Comparison of ENCODE assay signal across 21 mouse cellular contexts in genomic region chr1:62216568-62216967, GRCm38 (mm10).
A peak's percentile ranks its signal among the peaks of the same experiment; 100 is the strongest.
DNase-seq lines count a peak whose midpoint lies in the region; ATAC-seq and TF ChIP-seq lines count a peak whose summit lies in the region.
"Had no signal": no experiment of that assay in that cellular context is flagged by ENCODE, and none has a peak within 500 bp of the region (broad histone marks: within the 10 kb centered on the region; RNA-seq: fewer than 3 reads in every experiment).

No protein-coding gene starts in this region.

- H3K27ac ChIP-seq in forebrain, embryonic 15.5 days (replicated peaks), result peak overlapping the region; percentile 71
- H3K27ac ChIP-seq in forebrain, embryonic 11.5 days (ENCODE audit: low read depth, low read length), result no peak overlapping the region
- peak overlapping the region; percentile 62 for H3K27ac ChIP-seq in forebrain, embryonic 16.5 days (ENCODE audit: low read length)
- no peak overlapping the region for H3K27ac ChIP-seq in thymus, adult 2 months (ENCODE audit: control insufficient read depth, insufficient read depth, low read length)
- H3K27ac ChIP-seq: hindbrain, embryonic 12.5 days; kidney, embryonic 15.5 days; limb, embryonic 10.5 days; liver, embryonic 15.5 days; lung, embryonic 15.5 days had no signal

- no peak for TF ChIP-seq CTCF in thymus, adult 2 months (IDR thresholded peaks at IDR 0.05; ENCODE audit: borderline replicate concordance, control insufficient read depth, extremely low read depth, insufficient read depth, low read length, poor library complexity)

- peak; percentile 70 for ATAC-seq in forebrain, embryonic 15.5 days (replicated peaks)
- no peak for ATAC-seq in forebrain, embryonic 11.5 days (replicated peaks; ENCODE audit: low FRiP score)
- peak; percentile 65 for ATAC-seq in forebrain, embryonic 16.5 days
- ATAC-seq: intestine, postnatal 0 days had no signal

- H3K36me3 ChIP-seq in forebrain, embryonic 15.5 days, result no peaks in the 10 kb centered on the region
- no peaks in the 10 kb centered on the region for H3K36me3 ChIP-seq in forebrain, embryonic 11.5 days (ENCODE audit: control insufficient read depth, insufficient read depth, low read length)
- H3K36me3 ChIP-seq in forebrain, embryonic 16.5 days (ENCODE audit: control insufficient read depth, insufficient read depth), result no peaks in the 10 kb centered on the region
- H3K36me3 ChIP-seq in thymus, adult 2 months (ENCODE audit: control insufficient read depth, insufficient read depth, low read length), result no peaks in the 10 kb centered on the region
- H3K36me3 ChIP-seq: hindbrain, embryonic 12.5 days; kidney, embryonic 15.5 days; limb, embryonic 10.5 days; liver, embryonic 15.5 days; lung, embryonic 15.5 days; neural tube, embryonic 13.5 days had no signal

- H3K4me1 ChIP-seq in forebrain, embryonic 15.5 days, result peaks cover 32% of the 10 kb centered on the region
- H3K4me1 ChIP-seq in forebrain, embryonic 11.5 days (replicated peaks; ENCODE audit: control insufficient read depth, insufficient read depth, low read length), result no peaks in the 10 kb centered on the region
- peaks cover 29% of the 10 kb centered on the region for H3K4me1 ChIP-seq in forebrain, embryonic 16.5 days (replicated peaks; ENCODE audit: control insufficient read depth, insufficient read depth, low read length)
- no peaks in the 10 kb centered on the region for H3K4me1 ChIP-seq in thymus, adult 2 months (replicated peaks; ENCODE audit: control insufficient read depth, insufficient read depth, low read length)
- H3K4me1 ChIP-seq: kidney, embryonic 15.5 days; liver, embryonic 15.5 days; lung, embryonic 15.5 days had no signal

- H3K27me3 ChIP-seq in forebrain, embryonic 15.5 days, result no peaks in the 10 kb centered on the region
- H3K27me3 ChIP-seq in forebrain, embryonic 11.5 days (ENCODE audit: control insufficient read depth, insufficient read depth, low read length), result no peaks in the 10 kb centered on the region
- H3K27me3 ChIP-seq in forebrain, embryonic 16.5 days (replicated peaks; ENCODE audit: control insufficient read depth, insufficient read depth, low read length), result no peaks in the 10 kb centered on the region
- H3K27me3 ChIP-seq in thymus, adult 2 months (ENCODE audit: control insufficient read depth, insufficient read depth, low read length), result no peaks in the 10 kb centered on the region
- H3K27me3 ChIP-seq: hindbrain, embryonic 12.5 days; kidney, embryonic 15.5 days; liver, embryonic 15.5 days; lung, embryonic 15.5 days; neural tube, embryonic 13.5 days had no signal

- intact Hi-C loops in left cerebral cortex, postnatal 10 days (cut with DNase I), result no loop called here

- H3K9me3 ChIP-seq in forebrain, embryonic 15.5 days, result no peaks in the 10 kb centered on the region
- H3K9me3 ChIP-seq in forebrain, embryonic 11.5 days (ENCODE audit: control insufficient read depth, low read length), result no peaks in the 10 kb centered on the region
- no peaks in the 10 kb centered on the region for H3K9me3 ChIP-seq in forebrain, embryonic 16.5 days (ENCODE audit: control insufficient read depth, low read length)
- H3K9me3 ChIP-seq: hindbrain, embryonic 12.5 days; kidney, embryonic 15.5 days; limb, embryonic 10.5 days; liver, embryonic 15.5 days; lung, embryonic 15.5 days; neural tube, embryonic 13.5 days had no signal

- 53% methylated on average over 4 of the region's 4 CpGs for WGBS in forebrain, embryonic 15.5 days
- 81% methylated on average over 4 of the region's 4 CpGs for WGBS in forebrain, embryonic 11.5 days
- WGBS in forebrain, embryonic 16.5 days, result 45% methylated on average over 4 of the region's 4 CpGs
- 93% methylated on average over 4 of the region's 4 CpGs for WGBS in thymus, adult 2 months

- no peak for DNase-seq in forebrain, embryonic 11.5 days (ENCODE audit: low spot score)
- peak; percentile 2 to 19 for DNase-seq in left cerebral cortex, adult 9 months (ENCODE audit: low spot score in 2 of 2)
- DNase-seq in left cerebral cortex, postnatal 10 days (ENCODE audit: extremely low spot score in 1 of 2, low spot score in 2 of 2), result no peak
- peak; percentile 10 for DNase-seq in right cerebral cortex, postnatal 25 days
- DNase-seq in ovary, postnatal 10 days (ENCODE audit: low spot score), result no peak
- DNase-seq in thymus, adult 2 months, result no peak
- DNase-seq: cerebellum, adult 8-10 months; kidney, postnatal 36 days; liver; lung, postnatal 4 days; spleen, adult 18-20 months; thymus, postnatal 4 days had no signal

- no peak overlapping the region for H3K4me2 ChIP-seq in forebrain, embryonic 15.5 days (replicated peaks)
- no peak overlapping the region for H3K4me2 ChIP-seq in forebrain, embryonic 11.5 days (ENCODE audit: low read depth, low read length, severe bottlenecking)
- no peak overlapping the region for H3K4me2 ChIP-seq in forebrain, embryonic 16.5 days (ENCODE audit: low read length)
- H3K4me2 ChIP-seq: hindbrain, embryonic 12.5 days; kidney, embryonic 15.5 days; liver, embryonic 15.5 days; lung, embryonic 15.5 days; neural tube, embryonic 13.5 days had no signal

- H3K4me3 ChIP-seq in forebrain, embryonic 15.5 days, result no peak overlapping the region
- no peak overlapping the region for H3K4me3 ChIP-seq in forebrain, embryonic 11.5 days (ENCODE audit: low read depth, low read length)
- H3K4me3 ChIP-seq in forebrain, embryonic 16.5 days (replicated peaks; ENCODE audit: low read length), result no peak overlapping the region
- no peak overlapping the region for H3K4me3 ChIP-seq in thymus, adult 2 months (ENCODE audit: control insufficient read depth, insufficient read depth, low read length)
- H3K4me3 ChIP-seq: hindbrain, embryonic 12.5 days; kidney, embryonic 15.5 days; limb, embryonic 10.5 days; liver, embryonic 15.5 days; lung, embryonic 15.5 days; neural tube, embryonic 13.5 days had no signal

- TF ChIP-seq POLR2A in thymus, adult 2 months (IDR thresholded peaks at IDR 0.05; ENCODE audit: control insufficient read depth, extremely low read depth, insufficient read depth, low read length, poor library complexity), result no peak

- H3K9ac ChIP-seq in forebrain, embryonic 15.5 days (replicated peaks), result no peak overlapping the region
- H3K9ac ChIP-seq in forebrain, embryonic 11.5 days (ENCODE audit: low read length), result no peak overlapping the region
- no peak overlapping the region for H3K9ac ChIP-seq in forebrain, embryonic 16.5 days (replicated peaks; ENCODE audit: low read depth, low read length)
- H3K9ac ChIP-seq: hindbrain, embryonic 12.5 days; kidney, embryonic 15.5 days; liver, embryonic 15.5 days; lung, embryonic 15.5 days; neural tube, embryonic 13.5 days had no signal

Comparison
In these comparisons a context has a peak if more than half of its experiments do, and no peak if none do; other contexts are left out.
1. H3K27ac ChIP-seq: peak in forebrain, embryonic 15.5 days (single experiment) and forebrain, embryonic 16.5 days (single experiment); none in forebrain, embryonic 11.5 days (single experiment) and thymus, adult 2 months (single experiment).
2. DNase-seq: peak in left cerebral cortex, adult 9 months (2 of 2) and right cerebral cortex, postnatal 25 days (single experiment); none in forebrain, embryonic 11.5 days (single experiment), left cerebral cortex, postnatal 10 days (0 of 2), ovary, postnatal 10 days (single experiment) and thymus, adult 2 months (single experiment).